Mouse (Mus musculus): ENCODE measurements around the gene Map7d1.
"Not testable (repeated sequence)": the region's sequence is repeated elsewhere in the genome, so short reads cannot be mapped to it uniquely, and the experiment has no call there.

Gene Map7d1

GRCm38 (mm10) chr4:126239862-126240475 is 16.2 kb downstream of the Map7d1 start:
- DNase-seq (ENCODE audit: low spot score) = no peak

- DNase-seq (ENCODE audit: low spot score) = no peak
These were observed 18.4 kb downstream of the Map7d1 start for GRCm38 (mm10) chr4:126237721-126238242.

- peak; percentile 40 for DNase-seq (ENCODE audit: low spot score)
These were observed 19.5 kb downstream of the Map7d1 start for GRCm38 (mm10) chr4:126236467-126237280.

GRCm38 (mm10) chr4:126235191-126235590 is 21.0 kb downstream of the Map7d1 start:
- DNase-seq (ENCODE audit: low spot score) = no peak

- DNase-seq (ENCODE audit: low spot score) = no peak
These were observed 21.5 kb downstream of the Map7d1 start for GRCm38 (mm10) chr4:126234496-126235175.

GRCm38 (mm10) chr4:126233676-126234308 is 22.4 kb downstream of the Map7d1 start:
- DNase-seq (ENCODE audit: low spot score) = no peak

GRCm38 (mm10) chr4:126229900-126230299 is 26.2 kb downstream of the Map7d1 start:
- no peak for DNase-seq (ENCODE audit: low spot score)

GRCm38 (mm10) chr4:126228144-126228543 is 28.0 kb downstream of the Map7d1 start:
- no peak for DNase-seq (ENCODE audit: low spot score)

GRCm38 (mm10) chr4:126227077-126227761 is 28.9 kb downstream of the Map7d1 start:
- peak; percentile 71 for DNase-seq (ENCODE audit: low spot score)

- DNase-seq (ENCODE audit: low spot score) = no peak
These were observed 29.5 kb downstream of the Map7d1 start for GRCm38 (mm10) chr4:126226640-126227039.

- no peak for DNase-seq (ENCODE audit: low spot score)
These were observed 33.5 kb downstream of the Map7d1 start for GRCm38 (mm10) chr4:126222631-126223030.

- DNase-seq (ENCODE audit: low spot score) = no peak
These were observed 36.1 kb downstream of the Map7d1 start for GRCm38 (mm10) chr4:126220045-126220444.

GRCm38 (mm10) chr4:126219540-126219939 is 36.6 kb downstream of the Map7d1 start:
- DNase-seq (ENCODE audit: low spot score) = not testable (repeated sequence)

GRCm38 (mm10) chr4:126217771-126218170 is 38.4 kb downstream of the Map7d1 start:
- no peak for DNase-seq (ENCODE audit: low spot score)

GRCm38 (mm10) chr4:126207081-126207480 is 49.1 kb downstream of the Map7d1 start:
- peak; percentile 42 for DNase-seq (ENCODE audit: low spot score)

GRCm38 (mm10) chr4:126205386-126205785 is 50.8 kb downstream of the Map7d1 start:
- peak; percentile 62 for DNase-seq (ENCODE audit: low spot score)

GRCm38 (mm10) chr4:126204661-126205230 is 51.4 kb downstream of the Map7d1 start:
- DNase-seq (ENCODE audit: low spot score) = no peak

- no peak for DNase-seq (ENCODE audit: low spot score)
These were observed 52.1 kb downstream of the Map7d1 start for GRCm38 (mm10) chr4:126204016-126204415.

GRCm38 (mm10) chr4:126203336-126203895 is 52.7 kb downstream of the Map7d1 start:
- no peak for DNase-seq (ENCODE audit: low spot score)

GRCm38 (mm10) chr4:126202303-126203181 is 53.6 kb downstream of the Map7d1 start, which contains the start of gene Thrap3:
TSS of gene Thrap3 (minus strand) at chr4:126202760.
- DNase-seq (ENCODE audit: low spot score) = peak; percentile 99
